Mouse (Mus musculus): ENCODE results near the gene Kif6.

DNA sequence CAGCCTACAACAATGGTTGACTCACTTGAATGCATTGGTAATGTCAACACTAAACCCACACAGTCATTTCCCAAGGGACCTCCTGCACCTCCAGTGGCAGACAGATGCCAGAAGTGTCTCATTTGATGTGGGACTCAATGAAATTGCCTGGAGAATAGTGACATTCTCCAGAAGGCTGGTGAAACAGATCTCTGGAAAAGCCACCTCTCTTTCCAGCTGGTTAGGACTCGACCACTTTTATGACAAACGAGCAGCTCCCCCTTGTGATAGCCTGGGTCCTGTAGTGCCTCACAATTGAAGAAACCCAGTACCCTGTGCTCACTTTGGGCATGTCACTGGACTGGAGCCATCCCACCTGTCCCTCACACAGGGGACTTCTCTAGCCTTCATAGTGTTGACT, 257.4 kb downstream of the Kif6 start:
- TF ChIP-seq CTCF (IDR thresholded peaks at IDR 0.05; ENCODE audit: control insufficient read depth, insufficient read depth, low read length), result no peak
- TF ChIP-seq POLR2A (IDR thresholded peaks at IDR 0.05; ENCODE audit: borderline replicate concordance, control insufficient read depth, low read depth, low read length), result no peak

Data from bone marrow, adult 2 months (tissue).